Mouse (Mus musculus) lung, adult 18-20 months (tissue): ENCODE results near the gene Adcy10.

Experiments
- DNase-seq, 2 experiments: peaks; one replicate each; pipeline ENCODE4 v3.0.0; 2022; ENCODE audit warnings: mixed read lengths in 2 of 2

Gene Adcy10

GRCm38 (mm10) chr1:165536079-165536675, 51.2 kb downstream of the Adcy10 start:
- peak in 1 of 2 experiments; percentile 1 for DNase-seq

- no peak for DNase-seq
These were observed 52.3 kb downstream of the Adcy10 start for GRCm38 (mm10) chr1:165537241-165537807.

GRCm38 (mm10) chr1:165556711-165557110, 71.7 kb downstream of the Adcy10 start:
- no peak for DNase-seq

- DNase-seq, result no peak
These were observed 74.1 kb downstream of the Adcy10 start for GRCm38 (mm10) chr1:165559073-165559472.

GRCm38 (mm10) chr1:165565283-165565682, 80.3 kb downstream of the Adcy10 start:
- DNase-seq, result no peak

GRCm38 (mm10) chr1:165567466-165567865, 82.5 kb downstream of the Adcy10 start:
- DNase-seq, result no peak

GRCm38 (mm10) chr1:165576005-165576404, 91.0 kb downstream of the Adcy10 start:
- no peak for DNase-seq

- DNase-seq, result no peak
These were observed 91.6 kb downstream of the Adcy10 start for GRCm38 (mm10) chr1:165576459-165577112.

GRCm38 (mm10) chr1:165579332-165579731, 94.3 kb downstream of the Adcy10 start:
- DNase-seq, result no peak

- DNase-seq, result no peak
These were observed 96.3 kb downstream of the Adcy10 start for GRCm38 (mm10) chr1:165581255-165581654.

GRCm38 (mm10) chr1:165583529-165584184, 98.7 kb downstream of the Adcy10 start:
- peak; percentile 84 to 89 for DNase-seq

GRCm38 (mm10) chr1:165585389-165586104, 100.6 kb downstream of the Adcy10 start:
- no peak for DNase-seq

GRCm38 (mm10) chr1:165586366-165586765, 101.4 kb downstream of the Adcy10 start:
- DNase-seq, result no peak

- peak in 1 of 2 experiments; percentile 19 for DNase-seq
These were observed 102.9 kb downstream of the Adcy10 start for GRCm38 (mm10) chr1:165587845-165588244.

- DNase-seq, result peak in 1 of 2 experiments; percentile 40
These were observed 104.5 kb downstream of the Adcy10 start for GRCm38 (mm10) chr1:165589280-165590048.

GRCm38 (mm10) chr1:165590760-165591159, 105.8 kb downstream of the Adcy10 start:
- no peak for DNase-seq

- no peak for DNase-seq
These were observed 107.5 kb downstream of the Adcy10 start for GRCm38 (mm10) chr1:165592295-165593082.

- no peak for DNase-seq
These were observed 109.9 kb downstream of the Adcy10 start for GRCm38 (mm10) chr1:165594699-165595421.

- no peak for DNase-seq
These were observed 116.8 kb downstream of the Adcy10 start for GRCm38 (mm10) chr1:165601775-165602280.

GRCm38 (mm10) chr1:165603218-165603617, 118.2 kb downstream of the Adcy10 start:
- DNase-seq, result no peak
